Mouse (Mus musculus) NIH3T3 (cell line): ENCODE data around the gene Arfrp1.

ENCODE experiments used
- DNase-seq: peaks from one replicate; pipeline ENCODE4 v3.0.0-alpha.2; 2012; ENCODE audit warnings: low read depth

The Arfrp1 gene

DNA sequence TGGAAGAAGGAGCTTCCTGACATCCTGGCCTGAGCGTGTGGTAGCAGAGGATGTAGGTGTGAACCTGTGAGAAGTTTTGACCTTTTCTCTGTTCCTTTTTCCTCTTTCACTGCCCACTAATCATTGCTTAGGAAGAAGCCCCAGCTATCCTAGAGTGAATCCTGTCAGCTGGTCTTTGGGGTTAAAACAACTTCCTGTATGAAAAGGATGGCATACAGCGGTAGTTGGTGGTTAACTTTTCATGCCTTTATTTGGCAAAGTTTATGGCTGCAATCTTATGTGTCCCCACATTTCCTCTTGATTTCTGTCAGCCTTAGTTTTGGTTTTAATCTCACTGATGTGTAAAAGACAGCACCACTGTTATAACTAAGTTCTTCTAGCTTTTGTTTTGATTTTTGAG, 12.0 kb upstream of the Arfrp1 start:
- DNase-seq, result no peak

- peak; percentile 68 for DNase-seq
Measured at GRCm38 (mm10) chr2:181375787-181376186, 10.6 kb upstream of the Arfrp1 start.

- DNase-seq, result peak; percentile 31
Measured at GRCm38 (mm10) chr2:181370001-181370400, 4.8 kb upstream of the Arfrp1 start.

DNA sequence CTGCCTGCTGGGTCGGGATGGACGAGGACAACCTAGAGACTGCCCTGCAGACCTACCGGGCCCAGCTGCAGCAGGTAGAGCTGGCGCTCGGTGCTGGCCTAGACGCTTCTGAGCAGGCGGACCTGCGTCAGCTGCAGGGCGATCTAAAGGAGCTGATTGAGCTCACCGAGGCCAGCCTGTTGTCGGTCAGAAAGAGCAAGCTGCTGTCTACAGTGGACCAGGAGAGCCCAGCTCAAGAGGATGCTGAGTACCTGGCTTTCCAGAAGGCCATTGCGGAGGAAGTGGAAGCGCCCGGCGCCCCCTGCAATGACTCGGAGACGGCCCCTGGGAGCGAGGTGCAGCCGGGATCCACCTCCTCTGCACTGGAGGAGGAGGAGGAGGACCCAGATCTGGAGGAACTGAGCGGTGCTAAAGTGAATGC, 461 bp upstream of the Arfrp1 start:
- DNase-seq, result no peak

DNA sequence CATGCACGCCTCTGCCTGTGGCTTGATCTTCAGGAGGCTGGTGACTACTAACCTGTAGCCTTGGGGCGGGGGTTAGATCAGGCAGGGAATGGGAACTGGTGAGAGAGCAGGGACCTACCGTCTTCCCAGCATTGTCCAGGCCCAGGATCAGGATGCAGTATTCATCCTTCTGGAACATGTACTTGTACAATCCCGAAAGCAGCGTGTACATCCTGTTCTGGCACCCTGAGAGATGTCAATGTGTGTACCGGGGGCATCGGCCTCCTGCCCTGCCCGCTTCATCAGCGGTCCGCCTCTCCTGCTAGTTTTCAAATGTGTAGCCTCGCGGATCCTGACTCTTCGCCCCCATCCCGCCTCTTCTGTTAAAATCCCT, 731 bp downstream of the Arfrp1 start:
- DNase-seq, result no peak

DNA sequence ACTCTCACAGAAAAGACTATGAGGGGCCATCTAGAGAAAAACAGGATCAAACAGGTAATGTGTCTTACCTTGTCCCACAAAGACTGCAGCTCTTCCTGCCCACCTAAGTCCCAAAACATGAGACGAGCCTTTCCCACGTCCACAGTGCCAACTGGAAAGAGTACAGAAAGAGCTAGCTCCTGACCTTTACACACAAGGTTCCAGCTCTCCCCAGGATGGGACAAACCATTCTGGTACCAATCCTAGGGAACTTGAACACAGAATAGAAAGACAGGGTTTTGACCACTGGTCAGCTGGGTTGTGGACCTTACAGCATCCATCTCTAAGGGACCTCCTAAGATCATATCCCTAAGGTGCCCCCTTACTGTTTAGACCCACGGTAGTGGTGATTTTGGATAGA, 1.3 kb downstream of the Arfrp1 start:
- no peak for DNase-seq

GRCm38 (mm10) chr2:181356780-181357179, 8.4 kb downstream of the Arfrp1 start:
- no peak for DNase-seq

DNA sequence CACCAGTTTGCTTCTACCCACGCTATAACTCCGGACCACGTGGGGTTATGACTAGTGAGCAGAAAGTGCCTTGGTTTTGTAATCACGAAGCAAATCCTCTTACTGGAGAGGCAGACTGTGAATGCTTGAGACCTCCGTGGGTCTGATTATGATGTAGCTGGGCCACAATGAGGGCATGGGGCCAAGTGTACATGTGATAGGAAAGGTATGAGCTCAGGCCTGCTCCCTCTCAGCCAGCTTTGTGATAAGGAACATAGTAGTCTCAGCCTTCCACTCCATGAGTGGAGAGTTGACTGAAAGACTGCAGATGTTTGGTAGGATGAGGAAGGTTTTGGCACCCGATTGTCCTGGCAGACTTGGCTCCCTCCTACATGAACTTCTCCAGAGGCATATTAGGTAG, 22.4 kb downstream of the Arfrp1 start:
- no peak for DNase-seq

- no peak for DNase-seq
Measured at GRCm38 (mm10) chr2:181340426-181340825, 24.8 kb downstream of the Arfrp1 start.

DNA sequence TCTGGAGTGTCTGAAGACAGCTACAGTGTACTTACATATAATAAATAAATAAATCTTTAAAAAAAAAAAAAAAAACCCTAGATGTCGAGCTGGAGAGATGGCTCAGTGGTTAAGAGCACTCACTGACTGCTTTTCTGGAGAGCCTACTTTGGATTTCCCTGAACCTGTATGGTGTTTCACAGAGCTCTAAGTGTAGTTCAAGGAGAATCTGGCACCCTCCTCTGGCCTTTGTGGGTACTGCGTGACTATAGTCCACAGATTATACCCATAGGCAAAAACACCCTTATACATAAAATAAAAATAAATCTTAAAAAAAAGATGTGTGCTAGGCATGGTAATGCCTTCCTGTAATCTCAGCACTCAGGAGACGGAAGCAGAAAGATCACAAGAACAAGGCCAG, 31.2 kb downstream of the Arfrp1 start:
- DNase-seq, result peak; percentile 88

DNA sequence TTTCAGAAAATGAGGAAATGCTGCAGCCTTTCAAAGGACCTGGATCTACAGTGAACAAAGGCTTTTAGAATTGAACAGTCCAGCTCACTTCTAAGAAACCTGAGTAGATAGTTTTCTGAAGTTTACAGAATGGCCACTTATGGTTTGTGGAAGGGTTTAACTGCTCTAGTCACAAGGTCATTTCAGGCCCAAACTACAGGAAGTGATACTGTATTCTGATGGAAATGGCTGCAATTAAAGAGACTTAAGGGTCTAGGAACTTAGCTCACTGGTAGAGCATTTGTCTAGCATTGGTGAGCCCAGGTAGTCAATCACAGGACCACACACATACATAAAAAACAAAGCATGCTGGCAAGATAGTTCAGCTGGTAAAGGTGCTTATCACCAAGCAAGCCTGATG, 32.7 kb downstream of the Arfrp1 start:
- DNase-seq, result no peak

DNA sequence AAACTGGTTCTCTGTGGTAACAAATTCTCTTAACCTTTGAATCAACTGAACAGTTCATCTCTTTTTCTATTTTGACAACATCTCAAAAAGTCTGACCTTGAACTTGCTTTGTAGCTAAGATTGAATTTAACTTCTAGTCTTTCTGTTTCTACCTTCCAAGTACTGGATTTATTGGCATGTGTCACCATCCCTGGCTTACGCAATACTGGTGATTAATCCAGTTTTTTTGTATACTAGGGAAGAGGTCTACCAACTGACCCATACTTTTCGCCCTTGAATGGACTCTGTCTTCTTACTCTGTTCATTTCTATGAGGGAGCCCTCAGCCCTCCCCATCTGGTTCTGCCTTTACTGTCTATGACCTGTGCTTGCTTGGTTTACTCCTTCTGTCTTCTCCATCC, 39.1 kb downstream of the Arfrp1 start:
- peak; percentile 66 for DNase-seq

DNA sequence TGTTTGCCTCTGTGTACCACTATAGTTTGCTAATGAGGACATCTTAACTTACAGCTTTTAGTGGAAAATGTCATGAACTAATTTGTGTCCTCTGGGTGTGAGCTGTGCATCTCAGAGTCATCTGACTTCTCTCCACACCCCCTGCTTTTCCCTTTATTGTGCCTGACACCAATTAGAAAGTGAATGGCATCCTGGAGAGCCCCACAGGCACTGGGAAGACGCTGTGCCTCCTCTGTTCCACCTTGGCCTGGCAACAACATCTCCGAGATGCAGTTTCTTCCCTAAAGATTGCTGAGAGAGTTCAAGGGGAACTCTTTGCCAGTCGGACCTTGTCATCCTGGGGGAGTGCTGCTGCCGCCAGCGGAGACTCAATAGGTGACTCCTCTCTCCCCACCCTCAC, 43.1 kb downstream of the Arfrp1 start:
- no peak for DNase-seq

GRCm38 (mm10) chr2:181320103-181320499, 45.1 kb downstream of the Arfrp1 start:
- DNase-seq, result no peak

GRCm38 (mm10) chr2:181319248-181320102, 45.7 kb downstream of the Arfrp1 start, which contains the start of gene Rtel1:
Gene Rtel1, plus strand, starts transcription at chr2:181319739.
- DNase-seq, result peak; percentile 93

DNA sequence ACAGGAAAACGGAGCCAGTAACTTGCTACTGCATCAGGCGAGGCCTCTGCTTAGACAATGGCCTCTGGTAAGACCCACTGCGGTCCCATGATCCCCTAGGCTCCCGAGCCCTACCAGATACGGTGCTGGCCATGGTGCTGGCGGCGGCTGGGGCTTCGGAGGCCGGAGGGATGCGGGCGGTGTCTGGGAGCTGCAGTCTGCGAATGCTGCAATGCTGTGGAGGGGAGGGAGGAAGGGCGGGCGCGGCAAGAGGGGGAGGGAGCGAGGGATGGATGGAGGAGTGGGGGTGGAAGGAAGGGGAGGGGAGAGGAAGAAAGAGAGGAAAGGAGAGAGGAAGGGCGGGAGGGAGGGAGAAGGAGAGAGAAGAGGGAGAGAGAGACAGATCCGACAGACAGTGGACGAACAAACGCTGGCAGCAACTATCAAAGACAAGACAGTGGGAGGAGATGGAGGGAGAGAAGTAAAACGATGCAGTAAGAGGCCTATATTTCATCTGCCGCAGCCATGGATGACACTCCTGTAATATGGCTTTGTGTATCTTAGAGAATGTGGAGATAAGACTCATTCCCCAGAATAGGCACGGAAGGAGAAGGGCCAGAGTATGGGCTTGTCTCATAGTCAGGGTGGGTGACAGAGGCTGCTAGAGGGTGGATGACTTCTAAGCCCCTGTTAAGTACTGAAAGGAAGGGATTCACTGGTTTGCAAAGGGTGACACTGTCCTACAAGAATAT, 51.0 kb downstream of the Arfrp1 start, which contains the start of gene Stmn3:
Gene Stmn3, minus strand, starts transcription at position 421 of the 731 bp plus-strand sequence.
- DNase-seq, result peak; percentile 11

- no peak for DNase-seq
Measured at GRCm38 (mm10) chr2:181313344-181314079, 51.7 kb downstream of the Arfrp1 start.

DNA sequence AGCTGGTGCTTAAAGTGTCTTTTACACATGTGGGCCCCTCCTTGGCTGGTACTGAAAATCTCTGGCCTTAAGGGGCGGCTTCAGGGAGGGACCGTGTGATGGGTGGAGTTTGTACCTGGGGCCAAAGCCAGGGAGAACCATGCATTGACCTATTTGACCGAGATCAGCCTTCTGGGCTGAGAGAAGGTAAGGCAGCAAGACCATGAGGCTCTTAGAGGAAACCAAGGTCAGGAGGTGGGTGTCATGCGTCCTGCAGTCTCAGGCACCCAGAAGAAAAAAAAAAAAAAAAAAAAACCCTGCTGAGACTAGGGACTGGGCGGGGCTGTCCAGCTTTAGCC, 52.2 kb downstream of the Arfrp1 start:
- no peak for DNase-seq

GRCm38 (mm10) chr2:181312435-181312834, 52.8 kb downstream of the Arfrp1 start:
- DNase-seq, result no peak
